Mouse (Mus musculus) MEL (cell line): Measurements from ENCODE around the gene Cds2. TPM values are rescaled to one million over a fixed set of nuclear protein-coding genes. Genes with fewer than 3 reads are reported as not detected.

Experiments
- polyA plus RNA-seq, 2 experiments: library from polyadenylated mRNA; stranded (reverse) in 1 of 2; unstranded in 1 of 2; fragments of >175 nt in 1 of 2; fragments of >200 nt in 1 of 2; gene quantifications; 2 replicates each; pipeline versions ENCODE4 v1.2.1 to v1.2.4; 2012; ENCODE audit warnings: low replicate concordance in 2 of 2, low read depth in 1 of 2; ENCODE audit not compliant: insufficient read length in 2 of 2, insufficient read depth in 1 of 2, missing spikeins in 1 of 2
- total RNA-seq: library from RNA; depleted of rRNA; stranded (reverse); fragments of 300-350 nt; gene quantifications from 2 replicates; pipeline ENCODE4 v1.2.3, GENCODE M21; 2012; rRNA removed

The Cds2 gene
- total and polyA plus RNA-seq, 3 experiments = 8.8 to 28.5 TPM; not detected in 1

Other genes with a start within 250 kb of the Cds2 start
- 0.59 and 0.69 TPM in 2 replicates for gene Rassf2, start 232.9 kb upstream of the Cds2 start, total RNA-seq
- 1 to 10 TPM in 1 of 2 experiments, not detected in 1; 4.1 TPM for gene Rassf2, start 232.9 kb upstream of the Cds2 start, polyA plus RNA-seq
- 6.5 and 7.9 TPM in 2 replicates for gene Slc23a2, start 118.0 kb upstream of the Cds2 start, total RNA-seq
- 10 to 100 TPM in 1 of 2 experiments, not detected in 1; 10.3 TPM for gene Slc23a2, start 118.0 kb upstream of the Cds2 start, polyA plus RNA-seq
- gene Tmem230, start 15.3 kb upstream of the Cds2 start, total RNA-seq = 8.3 and 9.1 TPM in 2 replicates
- gene Tmem230, start 15.3 kb upstream of the Cds2 start, polyA plus RNA-seq = 10 to 100 TPM in 1 of 2 experiments, not detected in 1; 21.5 TPM
- 398 and 427 TPM in 2 replicates for gene Pcna, start 9.8 kb upstream of the Cds2 start, total RNA-seq
- gene Pcna, start 9.8 kb upstream of the Cds2 start, polyA plus RNA-seq = 100 to 1,000 TPM; 308 to 541 TPM
- gene Prokr2, start 122.3 kb downstream of the Cds2 start, total RNA-seq = not detected in 2 replicates
- gene Prokr2, start 122.3 kb downstream of the Cds2 start, polyA plus RNA-seq = not detected